Comparison of ENCODE assay signal across 13 mouse cellular contexts in the genomic region with DNA sequence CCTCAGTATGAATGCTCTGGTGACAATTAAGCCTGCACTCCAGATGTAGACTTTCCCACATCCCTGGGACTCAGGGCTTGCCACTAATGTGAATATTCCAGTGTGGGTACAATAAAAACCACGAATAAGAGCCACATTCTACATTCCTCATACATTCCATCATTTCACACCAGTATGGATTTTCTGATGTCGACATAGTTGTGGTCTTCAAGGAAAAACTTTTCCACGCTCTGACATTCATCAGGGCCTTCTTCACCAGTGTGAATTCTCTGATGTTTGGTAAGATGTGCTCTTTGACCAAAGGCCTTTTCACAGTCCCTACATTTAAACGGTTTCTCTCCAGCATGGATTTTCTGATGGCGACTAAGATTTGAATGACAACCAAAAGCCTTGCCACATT.
"Had no signal": no experiment of that assay in that cellular context is flagged by ENCODE, and none has a peak within 500 bp of the region (broad histone marks: within the 10 kb centered on the region; RNA-seq: fewer than 3 reads in every experiment).

No protein-coding gene starts in this region.

- H3K4me2 ChIP-seq: kidney, embryonic 15.5 days; liver, embryonic 13.5 days; midbrain, embryonic 11.5 days had no signal

- H3K27ac ChIP-seq: kidney, embryonic 15.5 days; liver, embryonic 13.5 days had no signal

- H3K4me3 ChIP-seq: kidney, embryonic 15.5 days; liver, embryonic 13.5 days had no signal

- H3K4me1 ChIP-seq: kidney, embryonic 15.5 days; liver, embryonic 13.5 days had no signal

- H3K9me3 ChIP-seq: kidney, embryonic 15.5 days; liver, embryonic 13.5 days had no signal

- H3K9ac ChIP-seq: kidney, embryonic 15.5 days; liver, embryonic 13.5 days had no signal

- H3K27me3 ChIP-seq: kidney, embryonic 15.5 days; liver, embryonic 13.5 days had no signal

- DNase-seq: kidney, adult 8-10 months; kidney, postnatal 10 days; kidney, postnatal 36 days; liver, embryonic 13.5 days; lung, adult 2 months; lung, postnatal 14 days; lung, postnatal 4 days; midbrain, embryonic 14.5 days; thymus, adult 2 months; thymus, postnatal 14 days; thymus, postnatal 4 days had no signal
